Comparison of ENCODE assay signal across 8 mouse cellular contexts in the genomic region with DNA sequence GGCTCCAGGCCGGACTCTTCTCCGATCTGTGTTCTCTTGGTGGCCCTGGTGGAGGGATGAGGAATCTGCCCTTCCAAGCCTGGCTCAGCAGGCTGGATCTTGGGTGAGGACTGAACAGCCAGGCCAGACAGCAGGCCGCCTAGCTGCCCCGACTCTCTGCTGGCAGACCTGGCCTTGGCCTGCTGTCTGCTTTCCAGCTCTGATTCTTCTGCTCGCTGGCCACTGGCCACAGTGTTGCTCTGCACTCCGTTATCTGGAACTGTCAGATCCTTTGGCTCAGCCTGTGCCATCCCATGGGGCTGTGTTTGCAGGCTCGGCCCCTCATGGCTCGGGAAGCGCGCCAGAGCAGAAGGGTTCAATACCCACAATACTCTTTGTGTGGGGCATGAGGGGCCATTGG.
DNase-seq lines count a peak whose midpoint lies in the region; ATAC-seq lines count a peak whose summit lies in the region.

No protein-coding gene starts in this region.

- no peaks in the 10 kb centered on the region for H3K27me3 ChIP-seq in forebrain, embryonic 16.5 days (replicated peaks; ENCODE audit: control insufficient read depth, insufficient read depth, low read length)
- no peaks in the 10 kb centered on the region for H3K27me3 ChIP-seq in heart, embryonic 16.5 days (ENCODE audit: control insufficient read depth, insufficient read depth, low read length)

- no peak overlapping the region for H3K4me3 ChIP-seq in forebrain, embryonic 16.5 days (replicated peaks; ENCODE audit: low read length)
- H3K4me3 ChIP-seq in heart, embryonic 16.5 days (ENCODE audit: low read length) = no peak overlapping the region

- intact Hi-C loops in left cerebral cortex, postnatal 10 days (cut with DNase I) = no loop called here

- no peak overlapping the region for H3K27ac ChIP-seq in forebrain, embryonic 16.5 days (ENCODE audit: low read length)
- H3K27ac ChIP-seq in heart, embryonic 16.5 days (ENCODE audit: low read length) = peak overlapping the region; percentile 77

- WGBS in forebrain, embryonic 16.5 days = 52% methylated on average over 10 of the region's 10 CpGs
- WGBS in heart, embryonic 16.5 days = 40% methylated on average over 10 of the region's 10 CpGs

- no peak overlapping the region for H3K9ac ChIP-seq in forebrain, embryonic 16.5 days (replicated peaks; ENCODE audit: low read depth, low read length)
- H3K9ac ChIP-seq in heart, embryonic 16.5 days (ENCODE audit: low read length) = 0 out of 2 replicates have a peak overlapping the region, but pooled peaks have one; percentile 17

- DNase-seq in MN1 (ENCODE audit: low spot score) = peak; percentile 85
- DNase-seq in adrenal gland, adult 8-10 months = peak; percentile 86
- peak; percentile 35 to 44 for DNase-seq in left cerebral cortex, postnatal 10 days (ENCODE audit: extremely low spot score in 1 of 2, low spot score in 2 of 2)
- DNase-seq in right cerebral cortex, postnatal 14 days = peak; percentile 16
- no peak for DNase-seq in kidney, adult 8-10 months
- DNase-seq in kidney, postnatal 10 days = no peak

- no peak overlapping the region for H3K4me2 ChIP-seq in forebrain, embryonic 16.5 days (ENCODE audit: low read length)
- no peak overlapping the region for H3K4me2 ChIP-seq in heart, embryonic 16.5 days (ENCODE audit: low read depth, low read length)

- no peaks in the 10 kb centered on the region for H3K36me3 ChIP-seq in forebrain, embryonic 16.5 days (ENCODE audit: control insufficient read depth, insufficient read depth)
- no peaks in the 10 kb centered on the region for H3K36me3 ChIP-seq in heart, embryonic 16.5 days (ENCODE audit: control insufficient read depth, insufficient read depth)

- H3K4me1 ChIP-seq in forebrain, embryonic 16.5 days (replicated peaks; ENCODE audit: control insufficient read depth, insufficient read depth, low read length) = peaks cover 5% of the 10 kb centered on the region
- peaks cover 18% of the 10 kb centered on the region for H3K4me1 ChIP-seq in heart, embryonic 16.5 days (ENCODE audit: control insufficient read depth, insufficient read depth, low read length)

- peak; percentile 91 for ATAC-seq in forebrain, embryonic 16.5 days
- ATAC-seq in heart, embryonic 16.5 days (replicated peaks; ENCODE audit: extremely low read depth, insufficient read depth, low FRiP score) = peak; percentile 86

- H3K9me3 ChIP-seq in forebrain, embryonic 16.5 days (ENCODE audit: control insufficient read depth, low read length) = peaks cover 2% of the 10 kb centered on the region; the same call in 1 of the 2 replicates
- H3K9me3 ChIP-seq in heart, embryonic 16.5 days (replicated peaks; ENCODE audit: control insufficient read depth, low read length) = peaks cover 6% of the 10 kb centered on the region

Comparison
In these comparisons a context has a peak if more than half of its experiments do, and no peak if none do; other contexts are left out.
1. DNase-seq: peak in MN1 (single experiment), adrenal gland, adult 8-10 months (single experiment), left cerebral cortex, postnatal 10 days (2 of 2) and right cerebral cortex, postnatal 14 days (single experiment); none in kidney, adult 8-10 months (0 of 2) and kidney, postnatal 10 days (single experiment).